Mouse (Mus musculus): ENCODE results near the gene Aadacl2. TPM values are rescaled to one million over a fixed set of nuclear protein-coding genes. Genes with fewer than 3 reads are reported as not detected.

Aadacl2 gene
- not detected in 2 replicates for polyA plus RNA-seq (2015; fragmentation: Nextera tagmentation; extraction: Ambion mirVana)

GRCm38 (mm10) chr3:60006443-60006842 lies at the start of gene Aadacl2:
Aadacl2 (plus strand) TSS chr3:60006743.
- H3K27me3 ChIP-seq (replicated peaks), result no peaks in the 10 kb centered on the region
- ATAC-seq (ENCODE audit: extremely low read depth, insufficient number of reproducible peaks, low FRiP score, low TSS enrichment), result no peak
- H3K4me2 ChIP-seq, result no peak within 1 kb of the TSS
- H3K9me3 ChIP-seq, result no peaks in the 10 kb centered on the region
- H3K4me1 ChIP-seq, result no peaks in the 10 kb centered on the region
- H3K4me3 ChIP-seq, result no peak within 1 kb of the TSS
- no peak within 1 kb of the TSS for H3K27ac ChIP-seq (replicated peaks)
- WGBS, result 45% methylated on average over 1 of the region's 1 CpGs
- no peaks in the 10 kb centered on the region for H3K36me3 ChIP-seq
- H3K9ac ChIP-seq, result no peak within 1 kb of the TSS

- Histone ChIP-seq H3K4me3 (no peak overlapping the region), H3K36me3 (no peaks in the 10 kb centered on the region), H3K27me3 (replicated peaks) (no peaks in the 10 kb centered on the region), H3K4me2 (no peak overlapping the region), H3K27ac (replicated peaks) (no peak overlapping the region), H3K9me3 (no peaks in the 10 kb centered on the region), H3K9ac (no peak overlapping the region), H3K4me1 (no peaks in the 10 kb centered on the region)
- WGBS, result 81% methylated on average over 5 of the region's 5 CpGs
- ATAC-seq (ENCODE audit: extremely low read depth, insufficient number of reproducible peaks, low FRiP score, low TSS enrichment), result no peak
Measured at GRCm38 (mm10) chr3:59970891-59971290, 35.7 kb upstream of the Aadacl2 start.

- Histone ChIP-seq H3K36me3 (no peaks in the 10 kb centered on the region), H3K4me1 (no peaks in the 10 kb centered on the region), H3K4me2 (no peak overlapping the region), H3K9ac (no peak overlapping the region), H3K4me3 (no peak overlapping the region), H3K9me3 (no peaks in the 10 kb centered on the region), H3K27me3 (replicated peaks) (no peaks in the 10 kb centered on the region), H3K27ac (replicated peaks) (no peak overlapping the region)
- no peak for ATAC-seq (ENCODE audit: extremely low read depth, insufficient number of reproducible peaks, low FRiP score, low TSS enrichment)
Measured at GRCm38 (mm10) chr3:59974591-59974990, 32.0 kb upstream of the Aadacl2 start.

GRCm38 (mm10) chr3:60003622-60004021 lies 2.9 kb upstream of the Aadacl2 start:
- Histone ChIP-seq H3K27me3 (replicated peaks) (no peaks in the 10 kb centered on the region), H3K4me3 (no peak overlapping the region), H3K9me3 (no peaks in the 10 kb centered on the region), H3K9ac (no peak overlapping the region), H3K36me3 (no peaks in the 10 kb centered on the region), H3K27ac (replicated peaks) (no peak overlapping the region), H3K4me1 (no peaks in the 10 kb centered on the region), H3K4me2 (no peak overlapping the region)
- ATAC-seq (ENCODE audit: extremely low read depth, insufficient number of reproducible peaks, low FRiP score, low TSS enrichment), result no peak

GRCm38 (mm10) chr3:60025417-60025816 lies 18.9 kb downstream of the Aadacl2 start, which contains the start of gene Aadac:
Aadac (plus strand) TSS chr3:60025717.
- WGBS, result 69% methylated on average over 1 of the region's 1 CpGs
- H3K27me3 ChIP-seq (replicated peaks), result no peaks in the 10 kb centered on the region
- no peak for ATAC-seq (ENCODE audit: extremely low read depth, insufficient number of reproducible peaks, low FRiP score, low TSS enrichment)

GRCm38 (mm10) chr3:60031511-60031910 lies 25.0 kb downstream of the Aadacl2 start:
- WGBS, result 70% methylated on average over 4 of the region's 4 CpGs
- H3K4me1 ChIP-seq, result no peaks in the 10 kb centered on the region
- H3K9me3 ChIP-seq, result no peaks in the 10 kb centered on the region
- no peak for ATAC-seq (ENCODE audit: extremely low read depth, insufficient number of reproducible peaks, low FRiP score, low TSS enrichment)
- H3K27ac ChIP-seq (replicated peaks), result no peak overlapping the region
- H3K27me3 ChIP-seq (replicated peaks), result no peaks in the 10 kb centered on the region
- no peaks in the 10 kb centered on the region for H3K36me3 ChIP-seq
- H3K9ac ChIP-seq, result no peak overlapping the region
- no peak overlapping the region for H3K4me2 ChIP-seq
- no peak overlapping the region for H3K4me3 ChIP-seq

More at GRCm38 (mm10) chr3:60025417-60025816, 18.9 kb downstream of the Aadacl2 start, which contains the start of gene Aadac:
- Histone ChIP-seq H3K4me2 (no peak within 1 kb of the TSS), H3K27ac (replicated peaks) (no peak within 1 kb of the TSS), H3K9ac (no peak within 1 kb of the TSS), H3K4me1 (no peaks in the 10 kb centered on the region), H3K9me3 (no peaks in the 10 kb centered on the region), H3K36me3 (no peaks in the 10 kb centered on the region), H3K4me3 (no peak within 1 kb of the TSS)

GRCm38 (mm10) chr3:60046221-60046913 lies 39.8 kb downstream of the Aadacl2 start:
- Histone ChIP-seq H3K9ac (no peak overlapping the region), H3K4me3 (no peak overlapping the region)

GRCm38 (mm10) chr3:60053231-60053927 lies 46.8 kb downstream of the Aadacl2 start:
- 63% methylated on average over 3 of the region's 3 CpGs for WGBS
- Histone ChIP-seq H3K4me3 (no peak overlapping the region), H3K4me1 (no peaks in the 10 kb centered on the region), H3K4me2 (no peak overlapping the region), H3K27me3 (replicated peaks) (no peaks in the 10 kb centered on the region), H3K36me3 (no peaks in the 10 kb centered on the region), H3K9me3 (no peaks in the 10 kb centered on the region), H3K9ac (no peak overlapping the region), H3K27ac (replicated peaks) (no peak overlapping the region)
- no peak for ATAC-seq (ENCODE audit: extremely low read depth, insufficient number of reproducible peaks, low FRiP score, low TSS enrichment)

More at GRCm38 (mm10) chr3:60046221-60046913, 39.8 kb downstream of the Aadacl2 start:
- Histone ChIP-seq H3K4me1 (no peaks in the 10 kb centered on the region), H3K4me2 (no peak overlapping the region), H3K27ac (replicated peaks) (no peak overlapping the region), H3K9me3 (no peaks in the 10 kb centered on the region), H3K27me3 (replicated peaks) (no peaks in the 10 kb centered on the region), H3K36me3 (no peaks in the 10 kb centered on the region)
- WGBS, result 74% methylated on average over 3 of the region's 3 CpGs
- no peak for ATAC-seq (ENCODE audit: extremely low read depth, insufficient number of reproducible peaks, low FRiP score, low TSS enrichment)

GRCm38 (mm10) chr3:60053931-60054330 lies 47.4 kb downstream of the Aadacl2 start:
- H3K36me3 ChIP-seq, result no peaks in the 10 kb centered on the region
- H3K4me1 ChIP-seq, result no peaks in the 10 kb centered on the region
- no peak overlapping the region for H3K4me3 ChIP-seq
- whole genome bisulfite sequencing, result 75% methylated on average over 2 of the region's 2 CpGs
- H3K9ac ChIP-seq, result no peak overlapping the region
- H3K4me2 ChIP-seq, result no peak overlapping the region
- H3K27me3 ChIP-seq (replicated peaks), result no peaks in the 10 kb centered on the region
- H3K27ac ChIP-seq (replicated peaks), result no peak overlapping the region
- H3K9me3 ChIP-seq, result no peaks in the 10 kb centered on the region
- no peak for ATAC-seq (ENCODE audit: extremely low read depth, insufficient number of reproducible peaks, low FRiP score, low TSS enrichment)

- WGBS, result 26% methylated on average over 3 of the region's 3 CpGs
- no peak for ATAC-seq (ENCODE audit: extremely low read depth, insufficient number of reproducible peaks, low FRiP score, low TSS enrichment)
- no peaks in the 10 kb centered on the region for H3K27me3 ChIP-seq (replicated peaks)
Measured at GRCm38 (mm10) chr3:60056451-60056850, 49.9 kb downstream of the Aadacl2 start.

GRCm38 (mm10) chr3:60057070-60057808 lies 50.7 kb downstream of the Aadacl2 start:
- Histone ChIP-seq H3K4me3 (no peak overlapping the region), H3K27me3 (replicated peaks) (no peaks in the 10 kb centered on the region), H3K36me3 (no peaks in the 10 kb centered on the region), H3K27ac (replicated peaks) (no peak overlapping the region), H3K4me1 (no peaks in the 10 kb centered on the region), H3K9ac (no peak overlapping the region), H3K9me3 (no peaks in the 10 kb centered on the region), H3K4me2 (no peak overlapping the region)
- ATAC-seq (ENCODE audit: extremely low read depth, insufficient number of reproducible peaks, low FRiP score, low TSS enrichment), result no peak
- WGBS, result 76% methylated on average over 2 of the region's 2 CpGs

More at GRCm38 (mm10) chr3:60056451-60056850, 49.9 kb downstream of the Aadacl2 start:
- Histone ChIP-seq H3K27ac (replicated peaks) (no peak overlapping the region), H3K4me1 (no peaks in the 10 kb centered on the region), H3K9me3 (no peaks in the 10 kb centered on the region), H3K4me2 (no peak overlapping the region), H3K4me3 (no peak overlapping the region), H3K9ac (no peak overlapping the region), H3K36me3 (no peaks in the 10 kb centered on the region)
